Mouse (Mus musculus): ENCODE results near the gene Hoxb8. TPM values are rescaled to one million over a fixed set of nuclear protein-coding genes. Genes with fewer than 3 reads are reported as not detected.

The Hoxb8 gene
- polyA plus RNA-seq, 1 experiment from 2014 or later: not detected

GRCm38 (mm10) chr11:96291681-96292564, 10.2 kb downstream of the Hoxb8 start, which contains the start of gene Hoxb6:
Hoxb6 (plus strand) TSS chr11:96292476.
- Histone ChIP-seq H3K4me1 (no peaks in the 10 kb centered on the region), H3K4me2 (no peak within 1 kb of the TSS), H3K9ac (no peak within 1 kb of the TSS), H3K27me3 (replicated peaks) (peaks cover 97% of the 10 kb centered on the region), H3K36me3 (replicated peaks) (no peaks in the 10 kb centered on the region), H3K4me3 (no peak within 1 kb of the TSS), H3K9me3 (no peaks in the 10 kb centered on the region), H3K27ac (no peak within 1 kb of the TSS)
- ATAC-seq (replicated peaks): no peak
- 2% methylated on average over 22 of the region's 22 CpGs for WGBS

- no peak for ATAC-seq (replicated peaks)
- H3K27ac ChIP-seq: no peak overlapping the region
- H3K9me3 ChIP-seq: no peaks in the 10 kb centered on the region
- H3K36me3 ChIP-seq (replicated peaks): no peaks in the 10 kb centered on the region
- H3K4me3 ChIP-seq: no peak overlapping the region
- no peak overlapping the region for H3K4me2 ChIP-seq
- 0% methylated on average over 12 of the region's 12 CpGs for WGBS
- H3K27me3 ChIP-seq (replicated peaks): peaks cover 97% of the 10 kb centered on the region
- H3K4me1 ChIP-seq: no peaks in the 10 kb centered on the region
- H3K9ac ChIP-seq: no peak overlapping the region
These were observed 11.0 kb downstream of the Hoxb8 start for GRCm38 (mm10) chr11:96292565-96293301.

- no peak overlapping the region for H3K4me2 ChIP-seq
- no peaks in the 10 kb centered on the region for H3K9me3 ChIP-seq
- 2% methylated on average over 22 of the region's 22 CpGs for WGBS
- ATAC-seq (replicated peaks): no peak
- H3K27me3 ChIP-seq (replicated peaks): peaks cover 97% of the 10 kb centered on the region
- H3K27ac ChIP-seq: no peak overlapping the region
- H3K36me3 ChIP-seq (replicated peaks): no peaks in the 10 kb centered on the region
- no peaks in the 10 kb centered on the region for H3K4me1 ChIP-seq
- H3K9ac ChIP-seq: no peak overlapping the region
- H3K4me3 ChIP-seq: no peak overlapping the region
These were observed 11.7 kb downstream of the Hoxb8 start for GRCm38 (mm10) chr11:96293302-96293921.

- no peak overlapping the region for H3K9ac ChIP-seq
- H3K9me3 ChIP-seq: no peaks in the 10 kb centered on the region
- no peaks in the 10 kb centered on the region for H3K4me1 ChIP-seq
- H3K36me3 ChIP-seq (replicated peaks): no peaks in the 10 kb centered on the region
- H3K27me3 ChIP-seq (replicated peaks): peaks cover 96% of the 10 kb centered on the region
- H3K4me3 ChIP-seq: no peak overlapping the region
- under 1% methylated on average over 32 of the region's 32 CpGs for WGBS
- ATAC-seq (replicated peaks): no peak
- H3K27ac ChIP-seq: no peak overlapping the region
- no peak overlapping the region for H3K4me2 ChIP-seq
These were observed 12.8 kb downstream of the Hoxb8 start for GRCm38 (mm10) chr11:96294245-96295091.

- no peak overlapping the region for H3K4me3 ChIP-seq
- no peaks in the 10 kb centered on the region for H3K4me1 ChIP-seq
- H3K4me2 ChIP-seq: no peak overlapping the region
- H3K9me3 ChIP-seq: no peaks in the 10 kb centered on the region
- H3K9ac ChIP-seq: no peak overlapping the region
- no peak overlapping the region for H3K27ac ChIP-seq
- peaks cover 96% of the 10 kb centered on the region for H3K27me3 ChIP-seq (replicated peaks)
- no peak for ATAC-seq (replicated peaks)
- no peaks in the 10 kb centered on the region for H3K36me3 ChIP-seq (replicated peaks)
- 1% methylated on average over 30 of the region's 30 CpGs for WGBS
These were observed 13.6 kb downstream of the Hoxb8 start for GRCm38 (mm10) chr11:96295092-96295835.

- Histone ChIP-seq H3K9me3 (no peaks in the 10 kb centered on the region), H3K9ac (no peak overlapping the region), H3K27ac (no peak overlapping the region), H3K4me3 (no peak overlapping the region), H3K27me3 (replicated peaks) (peaks cover 97% of the 10 kb centered on the region), H3K4me2 (no peak overlapping the region), H3K4me1 (no peaks in the 10 kb centered on the region), H3K36me3 (replicated peaks) (no peaks in the 10 kb centered on the region)
- ATAC-seq (replicated peaks): no peak
- WGBS: 3% methylated on average over 2 of the region's 2 CpGs
These were observed 15.3 kb downstream of the Hoxb8 start for GRCm38 (mm10) chr11:96296997-96297396.

GRCm38 (mm10) chr11:96297428-96297827, 15.7 kb downstream of the Hoxb8 start:
- H3K27me3 ChIP-seq (replicated peaks): peaks cover 97% of the 10 kb centered on the region
- no peak overlapping the region for H3K27ac ChIP-seq
- H3K36me3 ChIP-seq (replicated peaks): no peaks in the 10 kb centered on the region
- H3K4me2 ChIP-seq: no peak overlapping the region
- 1% methylated on average over 3 of the region's 3 CpGs for WGBS
- H3K9ac ChIP-seq: no peak overlapping the region
- H3K9me3 ChIP-seq: no peaks in the 10 kb centered on the region
- no peak for ATAC-seq (replicated peaks)
- H3K4me3 ChIP-seq: no peak overlapping the region
- H3K4me1 ChIP-seq: no peaks in the 10 kb centered on the region

GRCm38 (mm10) chr11:96297968-96298635, 16.4 kb downstream of the Hoxb8 start:
- no peak overlapping the region for H3K27ac ChIP-seq
- peaks cover 97% of the 10 kb centered on the region for H3K27me3 ChIP-seq (replicated peaks)
- ATAC-seq (replicated peaks): no peak
- H3K9me3 ChIP-seq: no peaks in the 10 kb centered on the region
- 4% methylated on average over 11 of the region's 11 CpGs for WGBS
- no peaks in the 10 kb centered on the region for H3K36me3 ChIP-seq (replicated peaks)
- no peaks in the 10 kb centered on the region; the same call in 1 of the 2 replicates for H3K4me1 ChIP-seq
- no peak overlapping the region for H3K4me3 ChIP-seq
- no peak overlapping the region for H3K9ac ChIP-seq
- no peak overlapping the region for H3K4me2 ChIP-seq

GRCm38 (mm10) chr11:96298895-96299667, 17.4 kb downstream of the Hoxb8 start:
- no peak overlapping the region for H3K4me2 ChIP-seq
- no peak for ATAC-seq (replicated peaks)
- H3K9ac ChIP-seq: no peak overlapping the region
- H3K4me3 ChIP-seq: no peak overlapping the region
- peaks cover 97% of the 10 kb centered on the region for H3K27me3 ChIP-seq (replicated peaks)
- no peaks in the 10 kb centered on the region for H3K9me3 ChIP-seq
- under 1% methylated on average over 66 of the region's 66 CpGs for WGBS
- peaks cover 3% of the 10 kb centered on the region for H3K4me1 ChIP-seq
- no peaks in the 10 kb centered on the region for H3K36me3 ChIP-seq (replicated peaks)
- no peak overlapping the region for H3K27ac ChIP-seq

GRCm38 (mm10) chr11:96299781-96300180, 18.1 kb downstream of the Hoxb8 start:
- WGBS: 1% methylated on average over 9 of the region's 9 CpGs
- H3K27ac ChIP-seq: no peak overlapping the region

More at GRCm38 (mm10) chr11:96299781-96300180, 18.1 kb downstream of the Hoxb8 start:
- ATAC-seq (replicated peaks): no peak
- no peaks in the 10 kb centered on the region for H3K36me3 ChIP-seq (replicated peaks)
- H3K4me2 ChIP-seq: no peak overlapping the region
- no peak overlapping the region for H3K4me3 ChIP-seq
- no peak overlapping the region for H3K9ac ChIP-seq
- H3K27me3 ChIP-seq (replicated peaks): peaks cover 97% of the 10 kb centered on the region
- no peaks in the 10 kb centered on the region for H3K9me3 ChIP-seq
- H3K4me1 ChIP-seq: peaks cover 3% of the 10 kb centered on the region

Measured in midbrain, embryonic 15.5 days (tissue).